Mouse (Mus musculus): ENCODE measurements around the gene 4931428F04Rik. TPM values are rescaled to one million over a fixed set of nuclear protein-coding genes. Genes with fewer than 3 reads are reported as not detected.
A peak's percentile ranks its signal among the peaks of the same experiment; 100 is the strongest.

4931428F04Rik gene
- polyA plus RNA-seq, 2 experiments = 9.9 to 30.1 TPM

- H3K4me3 ChIP-seq (replicated peaks; ENCODE audit: low read length) = peak overlapping the region; percentile 65
These were observed 35.3 kb downstream of the 4931428F04Rik start for GRCm38 (mm10) chr8:105254152-105254965.

GRCm38 (mm10) chr8:105253766-105254151 is 35.9 kb downstream of the 4931428F04Rik start:
- Histone ChIP-seq H3K4me3 (replicated peaks; ENCODE audit: low read length) (peak overlapping the region; percentile 65), H3K27me3 (ENCODE audit: control insufficient read depth, insufficient read depth, low read length) (peaks cover 17% of the 10 kb centered on the region), H3K9ac (ENCODE audit: low read depth, low read length, severe bottlenecking) (peak overlapping the region; percentile 83; the same call in 1 of the 2 replicates), H3K36me3 (ENCODE audit: control insufficient read depth, insufficient read depth, low read length) (peaks cover 49% of the 10 kb centered on the region), H3K9me3 (ENCODE audit: control insufficient read depth, low read length) (no peaks in the 10 kb centered on the region), H3K27ac (replicated peaks; ENCODE audit: low read depth, low read length) (peak overlapping the region; percentile 91; the same call in 1 of the 2 replicates), H3K4me1 (ENCODE audit: control insufficient read depth, insufficient read depth, low read length) (peaks cover 14% of the 10 kb centered on the region), H3K4me2 (replicated peaks; ENCODE audit: low read depth, low read length, severe bottlenecking) (peak overlapping the region; percentile 83)
- TF ChIP-seq POLR2A (IDR thresholded peaks at IDR 0.05; ENCODE audit: borderline replicate concordance, extremely low read depth, insufficient read depth, insufficient read length) = no peak
- DNase-seq (ENCODE audit: low spot score) = no peak
- no peak for ATAC-seq (ENCODE audit: low FRiP score, low read depth)
- 33% methylated on average over 20 of the region's 20 CpGs for WGBS

More at GRCm38 (mm10) chr8:105254152-105254965, 35.3 kb downstream of the 4931428F04Rik start:
- ATAC-seq (ENCODE audit: low FRiP score, low read depth) (peak; percentile 88), DNase-seq (ENCODE audit: low spot score) (peak; percentile 90)
- Histone ChIP-seq H3K27me3 (ENCODE audit: control insufficient read depth, insufficient read depth, low read length) (peaks cover 23% of the 10 kb centered on the region), H3K4me1 (ENCODE audit: control insufficient read depth, insufficient read depth, low read length) (peaks cover 20% of the 10 kb centered on the region), H3K9me3 (ENCODE audit: control insufficient read depth, low read length) (no peaks in the 10 kb centered on the region), H3K36me3 (ENCODE audit: control insufficient read depth, insufficient read depth, low read length) (peaks cover 43% of the 10 kb centered on the region), H3K4me2 (replicated peaks; ENCODE audit: low read depth, low read length, severe bottlenecking) (peak overlapping the region; percentile 83), H3K27ac (replicated peaks; ENCODE audit: low read depth, low read length) (peak overlapping the region; percentile 91), H3K9ac (ENCODE audit: low read depth, low read length, severe bottlenecking) (peak overlapping the region; percentile 83)
- TF ChIP-seq POLR2A (IDR thresholded peaks at IDR 0.05; ENCODE audit: borderline replicate concordance, extremely low read depth, insufficient read depth, insufficient read length) = 0 out of 2 replicates have a peak, but pooled peaks have one; percentile 29
- WGBS = under 1% methylated on average over 44 of the region's 74 CpGs

- no peak for TF ChIP-seq POLR2A (IDR thresholded peaks at IDR 0.05; ENCODE audit: borderline replicate concordance, extremely low read depth, insufficient read depth, insufficient read length)
- peaks cover 58% of the 10 kb centered on the region for H3K36me3 ChIP-seq (ENCODE audit: control insufficient read depth, insufficient read depth, low read length)
- peak overlapping the region; percentile 65; the same call in 1 of the 2 replicates for H3K4me3 ChIP-seq (replicated peaks; ENCODE audit: low read length)
- H3K27ac ChIP-seq (replicated peaks; ENCODE audit: low read depth, low read length) = no peak overlapping the region
- H3K4me1 ChIP-seq (ENCODE audit: control insufficient read depth, insufficient read depth, low read length) = peaks cover 14% of the 10 kb centered on the region
- 85% methylated on average over 10 of the region's 10 CpGs for WGBS
- DNase-seq (ENCODE audit: low spot score) = no peak
- peaks cover 8% of the 10 kb centered on the region for H3K27me3 ChIP-seq (ENCODE audit: control insufficient read depth, insufficient read depth, low read length)
- peak overlapping the region; percentile 83; the same call in 1 of the 2 replicates for H3K4me2 ChIP-seq (replicated peaks; ENCODE audit: low read depth, low read length, severe bottlenecking)
- ATAC-seq (ENCODE audit: low FRiP score, low read depth) = no peak
- H3K9me3 ChIP-seq (ENCODE audit: control insufficient read depth, low read length) = no peaks in the 10 kb centered on the region
- H3K9ac ChIP-seq (ENCODE audit: low read depth, low read length, severe bottlenecking) = no peak overlapping the region
These were observed 36.8 kb downstream of the 4931428F04Rik start for GRCm38 (mm10) chr8:105252680-105253537.

- no peak for TF ChIP-seq POLR2A (IDR thresholded peaks at IDR 0.05; ENCODE audit: borderline replicate concordance, extremely low read depth, insufficient read depth, insufficient read length)
- no peaks in the 10 kb centered on the region for H3K9me3 ChIP-seq (ENCODE audit: control insufficient read depth, low read length)
- H3K36me3 ChIP-seq (ENCODE audit: control insufficient read depth, insufficient read depth, low read length) = peaks cover 66% of the 10 kb centered on the region
- H3K4me2 ChIP-seq (replicated peaks; ENCODE audit: low read depth, low read length, severe bottlenecking) = no peak overlapping the region
- H3K9ac ChIP-seq (ENCODE audit: low read depth, low read length, severe bottlenecking) = no peak overlapping the region
- peaks cover 4% of the 10 kb centered on the region; the same call in 1 of the 2 replicates for H3K27me3 ChIP-seq (ENCODE audit: control insufficient read depth, insufficient read depth, low read length)
- ATAC-seq (ENCODE audit: low FRiP score, low read depth) (no peak), DNase-seq (ENCODE audit: low spot score) (no peak)
- H3K4me1 ChIP-seq (ENCODE audit: control insufficient read depth, insufficient read depth, low read length) = peaks cover 14% of the 10 kb centered on the region
- no peak overlapping the region for H3K4me3 ChIP-seq (replicated peaks; ENCODE audit: low read length)
- 95% methylated on average over 6 of the region's 6 CpGs for WGBS
- no peak overlapping the region for H3K27ac ChIP-seq (replicated peaks; ENCODE audit: low read depth, low read length)
These were observed 37.7 kb downstream of the 4931428F04Rik start for GRCm38 (mm10) chr8:105251954-105252353.

GRCm38 (mm10) chr8:105241016-105241415 is 48.6 kb downstream of the 4931428F04Rik start:
- DNase-seq (ENCODE audit: low spot score) (no peak), ATAC-seq (ENCODE audit: low FRiP score, low read depth) (no peak)
- no peaks in the 10 kb centered on the region for H3K27me3 ChIP-seq (ENCODE audit: control insufficient read depth, insufficient read depth, low read length)
- no peak overlapping the region for H3K4me2 ChIP-seq (replicated peaks; ENCODE audit: low read depth, low read length, severe bottlenecking)
- H3K9ac ChIP-seq (ENCODE audit: low read depth, low read length, severe bottlenecking) = no peak overlapping the region
- no peaks in the 10 kb centered on the region for H3K4me1 ChIP-seq (ENCODE audit: control insufficient read depth, insufficient read depth, low read length)
- WGBS = 97% methylated on average over 7 of the region's 7 CpGs
- peaks cover 44% of the 10 kb centered on the region for H3K36me3 ChIP-seq (ENCODE audit: control insufficient read depth, insufficient read depth, low read length)
- no peak overlapping the region for H3K4me3 ChIP-seq (replicated peaks; ENCODE audit: low read length)
- H3K27ac ChIP-seq (replicated peaks; ENCODE audit: low read depth, low read length) = no peak overlapping the region
- no peak for TF ChIP-seq POLR2A (IDR thresholded peaks at IDR 0.05; ENCODE audit: borderline replicate concordance, extremely low read depth, insufficient read depth, insufficient read length)
- no peaks in the 10 kb centered on the region for H3K9me3 ChIP-seq (ENCODE audit: control insufficient read depth, low read length)

All from limb, embryonic 14.5 days (tissue).